Mouse (Mus musculus): ENCODE data around the gene Ttc34.

Gene Ttc34

GRCm38 (mm10) chr4:154837170-154837569 lies at the start of gene Ttc34:
Ttc34 (plus strand) TSS chr4:154837459.
- peak; percentile 31 for DNase-seq (ENCODE audit: low spot score)

GRCm38 (mm10) chr4:154787960-154788702 lies 49.1 kb upstream of the Ttc34 start:
- DNase-seq (ENCODE audit: low spot score): no peak

GRCm38 (mm10) chr4:154791894-154792293 lies 45.4 kb upstream of the Ttc34 start:
- no peak for DNase-seq (ENCODE audit: low spot score)

- no peak for DNase-seq (ENCODE audit: low spot score)
Observed at GRCm38 (mm10) chr4:154793499-154793898, 43.8 kb upstream of the Ttc34 start.

- DNase-seq (ENCODE audit: low spot score): peak; percentile 28
Observed at GRCm38 (mm10) chr4:154797834-154798233, 39.4 kb upstream of the Ttc34 start.

- DNase-seq (ENCODE audit: low spot score): no peak
Observed at GRCm38 (mm10) chr4:154800543-154800942, 36.7 kb upstream of the Ttc34 start.

GRCm38 (mm10) chr4:154802210-154802609 lies 35.0 kb upstream of the Ttc34 start:
- DNase-seq (ENCODE audit: low spot score): no peak

- no peak for DNase-seq (ENCODE audit: low spot score)
Observed at GRCm38 (mm10) chr4:154825662-154826061, 11.6 kb upstream of the Ttc34 start.

GRCm38 (mm10) chr4:154826224-154826623 lies 11.0 kb upstream of the Ttc34 start:
- DNase-seq (ENCODE audit: low spot score): no peak

GRCm38 (mm10) chr4:154827181-154827580 lies 10.1 kb upstream of the Ttc34 start:
- DNase-seq (ENCODE audit: low spot score): no peak

- no peak for DNase-seq (ENCODE audit: low spot score)
Observed at GRCm38 (mm10) chr4:154827861-154828610, 9.2 kb upstream of the Ttc34 start.

- no peak for DNase-seq (ENCODE audit: low spot score)
Observed at GRCm38 (mm10) chr4:154831915-154832573, 5.2 kb upstream of the Ttc34 start.

GRCm38 (mm10) chr4:154836183-154836915 lies 910 bp upstream of the Ttc34 start:
- no peak for DNase-seq (ENCODE audit: low spot score)

- DNase-seq (ENCODE audit: low spot score): no peak
Observed at GRCm38 (mm10) chr4:154838741-154839140, 1.5 kb downstream of the Ttc34 start.

- DNase-seq (ENCODE audit: low spot score): no peak
Observed at GRCm38 (mm10) chr4:154839406-154839805, 2.1 kb downstream of the Ttc34 start.

GRCm38 (mm10) chr4:154852696-154853095 lies 15.4 kb downstream of the Ttc34 start:
- DNase-seq (ENCODE audit: low spot score): no peak

GRCm38 (mm10) chr4:154853881-154854280 lies 16.6 kb downstream of the Ttc34 start:
- no peak for DNase-seq (ENCODE audit: low spot score)

- no peak for DNase-seq (ENCODE audit: low spot score)
Observed at GRCm38 (mm10) chr4:154854676-154855345, 17.6 kb downstream of the Ttc34 start.

GRCm38 (mm10) chr4:154855721-154856479 lies 18.6 kb downstream of the Ttc34 start:
- DNase-seq (ENCODE audit: low spot score): peak; percentile 50

- DNase-seq (ENCODE audit: low spot score): no peak
Observed at GRCm38 (mm10) chr4:154856480-154856837, 19.2 kb downstream of the Ttc34 start.

- no peak for DNase-seq (ENCODE audit: low spot score)
Observed at GRCm38 (mm10) chr4:154856882-154857281, 19.6 kb downstream of the Ttc34 start.
